Mouse (Mus musculus) bone marrow macrophage, adult 2 months (primary cell): ENCODE data around the gene Gm10306.

ENCODE experiments used
- CTCF ChIP-seq: IDR thresholded peaks from 2 replicates; pipeline ENCODE4 v1.5.1; 2012; ENCODE audit warnings: low read depth, mild to moderate bottlenecking, low read length, moderate library complexity
- POLR2A ChIP-seq: IDR thresholded peaks from 2 replicates; pipeline ENCODE4 v1.6.1; 2012; ENCODE audit warnings: mild to moderate bottlenecking, low read depth, low read length, borderline replicate concordance

DNA sequence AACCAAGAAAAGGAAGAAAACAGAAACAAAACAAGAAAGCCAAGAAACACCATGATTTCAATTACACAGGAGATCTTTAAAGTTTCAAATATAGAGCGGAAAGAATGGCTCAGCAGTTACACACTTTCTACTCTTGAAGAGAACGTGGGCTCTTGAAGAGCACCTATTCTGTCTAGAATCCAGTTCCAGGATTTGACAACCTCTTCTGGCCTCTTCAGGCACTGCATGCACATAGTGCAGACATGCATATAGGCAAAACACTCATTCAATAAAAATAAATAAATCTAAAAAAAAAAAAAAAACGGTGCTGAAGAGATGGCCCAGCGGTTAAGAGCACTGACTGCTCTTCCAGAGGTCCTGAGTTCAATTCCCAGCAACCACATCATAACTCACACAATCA lies 13.3 kb upstream of the Gm10306 start:
- TF ChIP-seq CTCF (no peak), POLR2A (no peak)
